ENCODE assay signal across 23 mouse cellular contexts in genomic region chr4:66856992-66857391, GRCm38 (mm10). TPM values are rescaled to one million over a fixed set of nuclear protein-coding genes. Genes with fewer than 3 reads are reported as not detected.
DNase-seq lines count a peak whose midpoint lies in the region; ATAC-seq and TF ChIP-seq lines count a peak whose summit lies in the region.
"Had no signal": no experiment of that assay in that cellular context is flagged by ENCODE, and none has a peak within 500 bp of the region (broad histone marks: within the 10 kb centered on the region; RNA-seq: fewer than 3 reads in every experiment).

No protein-coding gene starts in this region.

- no peak overlapping the region for H3K4me2 ChIP-seq in liver, postnatal 0 days (ENCODE audit: low read depth, low read length)
- H3K4me2 ChIP-seq in forebrain, embryonic 16.5 days (ENCODE audit: low read length), result no peak overlapping the region
- H3K4me2 ChIP-seq: embryonic facial prominence, embryonic 12.5 days; forebrain, embryonic 15.5 days; heart, embryonic 11.5 days; heart, embryonic 15.5 days; hindbrain, embryonic 13.5 days had no signal

- H3K27me3 ChIP-seq in liver, postnatal 0 days (ENCODE audit: insufficient read depth, low read length), result no peaks in the 10 kb centered on the region
- no peaks in the 10 kb centered on the region for H3K27me3 ChIP-seq in forebrain, embryonic 16.5 days (replicated peaks; ENCODE audit: control insufficient read depth, insufficient read depth, low read length)
- H3K27me3 ChIP-seq: embryonic facial prominence, embryonic 12.5 days; forebrain, embryonic 15.5 days; heart, embryonic 15.5 days; hindbrain, embryonic 13.5 days had no signal

- no peaks in the 10 kb centered on the region for H3K9me3 ChIP-seq in liver, postnatal 0 days (ENCODE audit: low read length)
- H3K9me3 ChIP-seq in forebrain, embryonic 16.5 days (ENCODE audit: control insufficient read depth, low read length), result no peaks in the 10 kb centered on the region
- H3K9me3 ChIP-seq: embryonic facial prominence, embryonic 12.5 days; forebrain, embryonic 15.5 days; G1E; heart, embryonic 15.5 days; hindbrain, embryonic 13.5 days had no signal

- TF ChIP-seq EP300 in liver, postnatal 0 days (IDR thresholded peaks at IDR 0.05; ENCODE audit: low read depth), result no peak

- 68% methylated on average over 1 of the region's 1 CpGs for WGBS in liver, postnatal 0 days (ENCODE audit: insufficient replicate concordance)
- WGBS in forebrain, embryonic 16.5 days, result 88% methylated on average over 1 of the region's 1 CpGs

- peak; percentile 44; the same call in 1 of the 2 replicates for ATAC-seq in liver, postnatal 0 days
- ATAC-seq in megakaryocyte, adult 5-6 weeks (ENCODE audit: poor library complexity, severe bottlenecking), result peak; percentile 87
- ATAC-seq in forebrain, embryonic 16.5 days, result no peak
- ATAC-seq: CD4-positive, CD25-positive, alpha-beta regulatory T cell, adult 4 months; forebrain, embryonic 15.5 days; hindbrain, postnatal 0 days had no signal

- no peak for TF ChIP-seq CTCF in liver, postnatal 0 days (IDR thresholded peaks at IDR 0.05; ENCODE audit: low read depth)

- H3K4me1 ChIP-seq in liver, postnatal 0 days (ENCODE audit: insufficient read depth), result no peaks in the 10 kb centered on the region
- H3K4me1 ChIP-seq in forebrain, embryonic 16.5 days (replicated peaks; ENCODE audit: control insufficient read depth, insufficient read depth, low read length), result no peaks in the 10 kb centered on the region
- H3K4me1 ChIP-seq: embryonic facial prominence, embryonic 12.5 days; forebrain, embryonic 15.5 days; heart, embryonic 15.5 days; hindbrain, embryonic 13.5 days had no signal

- H3K27ac ChIP-seq in liver, postnatal 0 days (ENCODE audit: low read depth), result no peak overlapping the region
- H3K27ac ChIP-seq in forebrain, embryonic 16.5 days (ENCODE audit: low read length), result no peak overlapping the region
- H3K27ac ChIP-seq: embryonic facial prominence, embryonic 12.5 days; forebrain, embryonic 15.5 days; heart, adult 2 months; heart, embryonic 15.5 days; hindbrain, embryonic 13.5 days; hindbrain, postnatal 0 days had no signal

- no peak for DNase-seq in liver, postnatal 0 days
- DNase-seq in liver (no peak), 3134 (ENCODE audit: extremely low read depth, insufficient read length, low spot score) (peak; percentile 14), NIH3T3 (ENCODE audit: low read depth) (peak; percentile 77)
- DNase-seq in ovary, postnatal 14 days (ENCODE audit: low spot score), result no peak
- DNase-seq in left cerebral cortex, postnatal 10 days (ENCODE audit: extremely low spot score in 1 of 2, low spot score in 2 of 2), result no peak
- DNase-seq: adrenal gland, postnatal 10 days; cerebellum, adult 18-20 months; cerebellum, postnatal 10 days; embryo, embryonic 11 days; gastrocnemius, postnatal 10 days; heart, adult 2 months; heart, postnatal 14 days had no signal

- H3K9ac ChIP-seq in liver, postnatal 0 days (replicated peaks), result no peak overlapping the region
- H3K9ac ChIP-seq in forebrain, embryonic 16.5 days (replicated peaks; ENCODE audit: low read depth, low read length), result no peak overlapping the region
- H3K9ac ChIP-seq: embryonic facial prominence, embryonic 12.5 days; forebrain, embryonic 15.5 days; heart, embryonic 15.5 days; hindbrain, embryonic 13.5 days had no signal

- no peak overlapping the region for H3K4me3 ChIP-seq in liver, postnatal 0 days (ENCODE audit: low read depth, low read length)
- no peak overlapping the region for H3K4me3 ChIP-seq in forebrain, embryonic 16.5 days (replicated peaks; ENCODE audit: low read length)
- H3K4me3 ChIP-seq: embryonic facial prominence, embryonic 12.5 days; forebrain, embryonic 15.5 days; heart, adult 2 months; heart, embryonic 15.5 days; hindbrain, embryonic 13.5 days had no signal

- intact Hi-C loops in left cerebral cortex, postnatal 10 days (cut with DNase I), result no loop called here

- H3K36me3 ChIP-seq in liver, postnatal 0 days (replicated peaks; ENCODE audit: insufficient read depth, low read length), result no peaks in the 10 kb centered on the region
- no peaks in the 10 kb centered on the region for H3K36me3 ChIP-seq in forebrain, embryonic 16.5 days (ENCODE audit: control insufficient read depth, insufficient read depth)
- H3K36me3 ChIP-seq: embryonic facial prominence, embryonic 12.5 days; forebrain, embryonic 15.5 days; G1E; heart, embryonic 15.5 days; hindbrain, embryonic 13.5 days had no signal

RNA-seq across cellular contexts. Expression of gene Tlr4, which starts 29.6 kb away (rescaled TPM):
- polyA plus RNA-seq in liver, postnatal 0 days (2015; fragmentation: Nextera tagmentation; extraction: Ambion mirVana), result 2.0 and 2.3 TPM in 2 replicates
- total RNA-seq in megakaryocyte, adult 5-6 weeks (2015), result 21.8 and 22.9 TPM in 2 replicates
- 18.2 and 27.0 TPM in 2 replicates for total RNA-seq in megakaryocyte, adult 5-6 weeks (2017)
- total RNA-seq in left cerebral cortex, postnatal 10 days (2021), result 1 to 10 TPM; 1.5 to 2.6 TPM
- polyA plus RNA-seq in forebrain, embryonic 16.5 days (2015; fragmentation: Nextera tagmentation; extraction: Ambion mirVana), result 0.61 and 0.72 TPM in 2 replicates
- polyA plus RNA-seq: G1E had no signal

Comparison
In these comparisons a context has a peak if more than half of its experiments do, and no peak if none do; other contexts are left out.
1. DNase-seq: peak in 3134 (single experiment) and NIH3T3 (single experiment); none in liver, postnatal 0 days (single experiment), liver (single experiment), ovary, postnatal 14 days (single experiment) and left cerebral cortex, postnatal 10 days (0 of 2).
2. RNA of gene Tlr4, which starts 29.6 kb away (total RNA-seq): 18.2 to 27.0 TPM in megakaryocyte, adult 5-6 weeks; 1.5 to 2.6 TPM in left cerebral cortex, postnatal 10 days; every median in the first group is over 4 times any median in the second.